In genomic region chr10:89444381-89444780, GRCm38 (mm10) we compare ENCODE assay signal across 9 mouse cellular contexts. TPM values are rescaled to one million over a fixed set of nuclear protein-coding genes. Genes with fewer than 3 reads are reported as not detected.
DNase-seq lines count a peak whose midpoint lies in the region; ATAC-seq and TF ChIP-seq lines count a peak whose summit lies in the region.
"Had no signal": no experiment of that assay in that cellular context is flagged by ENCODE, and none has a peak within 500 bp of the region (broad histone marks: within the 10 kb centered on the region; RNA-seq: fewer than 3 reads in every experiment).

No protein-coding gene starts in this region.

- no peaks in the 10 kb centered on the region; the same call in 1 of the 2 replicates for H3K36me3 ChIP-seq in heart, postnatal 0 days (replicated peaks; ENCODE audit: control insufficient read depth, insufficient read depth, low read length)
- no peaks in the 10 kb centered on the region for H3K36me3 ChIP-seq in myocyte (ENCODE audit: control insufficient read depth, insufficient read depth)

- no peak for TF ChIP-seq CTCF in heart, postnatal 0 days (IDR thresholded peaks at IDR 0.05; ENCODE audit: low read depth)

- peak overlapping the region; percentile 79 for H3K4me3 ChIP-seq in heart, postnatal 0 days (ENCODE audit: low read depth, low read length)
- peak overlapping the region; percentile 80 for H3K4me3 ChIP-seq in brown adipose tissue, adult 24 weeks (ENCODE audit: insufficient read depth, low read depth, low read length)
- peak overlapping the region; percentile 84 for H3K4me3 ChIP-seq in myocyte

- TF ChIP-seq EP300 in heart, postnatal 0 days (IDR thresholded peaks at IDR 0.05; ENCODE audit: low read depth), result no peak

- no peak for ATAC-seq in heart, postnatal 0 days (ENCODE audit: insufficient read depth, low read depth)
- ATAC-seq in inflammation-experienced regulatory T-cells, adult 6 months, result peak; percentile 1

- H3K27ac ChIP-seq in heart, postnatal 0 days (ENCODE audit: low read depth), result peak overlapping the region; percentile 66; the same call in 1 of the 2 replicates
- no peak overlapping the region for H3K27ac ChIP-seq in brown adipose tissue, adult 24 weeks (replicated peaks; ENCODE audit: low read depth, low read length)

- TF ChIP-seq POLR2A in myocyte (IDR thresholded peaks at IDR 0.05; ENCODE audit: insufficient read length, low read depth), result no peak

- no peaks in the 10 kb centered on the region for H3K9me3 ChIP-seq in heart, postnatal 0 days (replicated peaks; ENCODE audit: control insufficient read depth, low read length)

- 53% methylated on average over 3 of the region's 3 CpGs for WGBS in heart, postnatal 0 days

- no peaks in the 10 kb centered on the region for H3K27me3 ChIP-seq in heart, postnatal 0 days (ENCODE audit: control insufficient read depth, insufficient read depth, low read length)
- no peaks in the 10 kb centered on the region for H3K27me3 ChIP-seq in myocyte (ENCODE audit: control insufficient read depth, insufficient read depth, insufficient read length)
- H3K27me3 ChIP-seq: Patski had no signal

- H3K9ac ChIP-seq in heart, postnatal 0 days (replicated peaks; ENCODE audit: low read depth, low read length), result no peak overlapping the region

- peaks cover 11% of the 10 kb centered on the region; the same call in 1 of the 2 replicates for H3K4me1 ChIP-seq in heart, postnatal 0 days (ENCODE audit: control insufficient read depth, insufficient read depth)
- no peaks in the 10 kb centered on the region for H3K4me1 ChIP-seq in brown adipose tissue, adult 24 weeks (ENCODE audit: control insufficient read depth, insufficient read depth, insufficient read length, low read length)

- peaks cover 17% of the 10 kb centered on the region for H3K79me2 ChIP-seq in myocyte (ENCODE audit: control insufficient read depth, insufficient read depth)

- DNase-seq in heart, postnatal 0 days (ENCODE audit: low spot score), result no peak
- no peak for DNase-seq in heart, postnatal 4 days
- DNase-seq in cerebellum, postnatal 10 days, result no peak
- DNase-seq in adrenal gland, postnatal 10 days, result no peak
- DNase-seq in cerebellum, postnatal 25 days, result no peak

- H3K4me2 ChIP-seq in heart, postnatal 0 days (ENCODE audit: low read depth, low read length), result peak overlapping the region; percentile 79
- H3K4me2 ChIP-seq in myocyte (ENCODE audit: low read depth), result peak overlapping the region; percentile 82

- no peak overlapping the region for H3ac ChIP-seq in myocyte (ENCODE audit: control insufficient read depth, insufficient read length)

TF ChIP-seq in myocyte, 11 proteins besides CTCF, POLR2A, EP300 and RAD21:
- TF ChIP-seq USF1 (IDR thresholded peaks at IDR 0.05; ENCODE audit: low read depth), result no peak
- no peak for TF ChIP-seq TCF3 (IDR thresholded peaks at IDR 0.05; ENCODE audit: insufficient read length, low read depth)
- TF ChIP-seq REST (IDR thresholded peaks at IDR 0.05; ENCODE audit: insufficient read depth, insufficient read length), result no peak
- no peak for TF ChIP-seq MYOG (IDR thresholded peaks at IDR 0.05; ENCODE audit: control insufficient read depth in 1 of 3, insufficient read depth in 1 of 3, insufficient read length in 2 of 3, low read depth in 2 of 3)
- TF ChIP-seq E2F4 (IDR thresholded peaks at IDR 0.05; ENCODE audit: insufficient read depth), result no peak
- no peak for TF ChIP-seq CEBPB (IDR thresholded peaks at IDR 0.05; ENCODE audit: insufficient read depth, poor library complexity, severe bottlenecking)
- no peak for TF ChIP-seq POLR2AphosphoS2 (IDR thresholded peaks at IDR 0.05; ENCODE audit: insufficient read length, low read depth)
- no peak for TF ChIP-seq SRF (IDR thresholded peaks at IDR 0.05; ENCODE audit: control insufficient read depth, insufficient read length, low read depth)
- TF ChIP-seq MAX (IDR thresholded peaks at IDR 0.05; ENCODE audit: low read depth), result no peak
- TF ChIP-seq MYOD1 (IDR thresholded peaks at IDR 0.05; ENCODE audit: control insufficient read depth in 1 of 3, insufficient read length in 2 of 3, low read depth in 2 of 3), result no peak
- TF ChIP-seq TCF12 (IDR thresholded peaks at IDR 0.05; ENCODE audit: insufficient read depth, poor library complexity, severe bottlenecking), result no peak

RNA-seq across cellular contexts. Expression of gene Gas2l3, which starts 0.6 kb away (rescaled TPM):
- total RNA-seq in heart, postnatal 0 days (2014; rRNA removed; ENCODE audit: low replicate concordance), result 19.7 and 29.3 TPM in 2 replicates
- 7.8 and 8.0 TPM in 2 replicates for polyA plus RNA-seq in heart, postnatal 0 days (2015; fragmentation: Nextera tagmentation; extraction: Ambion mirVana)
- total RNA-seq in heart, postnatal 4 days (2021), result 10 to 100 TPM; 36.7 to 36.8 TPM
- 1.5 and 1.8 TPM in 2 replicates for polyA plus RNA-seq in brown adipose tissue, adult 24 weeks (2012; ENCODE audit: insufficient read depth, insufficient read length, missing spikeins)
- 1 to 10 TPM in 1 of 3 experiments, under 1 TPM in 2; 0.60 to 9.7 (median 0.61) TPM for polyA plus RNA-seq in inflammation-experienced regulatory T-cells, adult 6 months (2017; shearing (Covaris generic))
- polyA plus RNA-seq in myocyte (2012; fragmentation: generic; extraction: Trizol), result 2.6 TPM
- total RNA-seq in adrenal gland, postnatal 10 days (2021), result 10 to 100 TPM in 1 of 2 experiments, 1 to 10 TPM in 1; 6.8 to 13.3 TPM
